Mouse (Mus musculus): Measurements from ENCODE around the gene Egflam. TPM values are rescaled to one million over a fixed set of nuclear protein-coding genes. Genes with fewer than 3 reads are reported as not detected.

The Egflam gene
- polyA plus RNA-seq, 1 experiment from 2014 or later: 9.4 TPM

DNA sequence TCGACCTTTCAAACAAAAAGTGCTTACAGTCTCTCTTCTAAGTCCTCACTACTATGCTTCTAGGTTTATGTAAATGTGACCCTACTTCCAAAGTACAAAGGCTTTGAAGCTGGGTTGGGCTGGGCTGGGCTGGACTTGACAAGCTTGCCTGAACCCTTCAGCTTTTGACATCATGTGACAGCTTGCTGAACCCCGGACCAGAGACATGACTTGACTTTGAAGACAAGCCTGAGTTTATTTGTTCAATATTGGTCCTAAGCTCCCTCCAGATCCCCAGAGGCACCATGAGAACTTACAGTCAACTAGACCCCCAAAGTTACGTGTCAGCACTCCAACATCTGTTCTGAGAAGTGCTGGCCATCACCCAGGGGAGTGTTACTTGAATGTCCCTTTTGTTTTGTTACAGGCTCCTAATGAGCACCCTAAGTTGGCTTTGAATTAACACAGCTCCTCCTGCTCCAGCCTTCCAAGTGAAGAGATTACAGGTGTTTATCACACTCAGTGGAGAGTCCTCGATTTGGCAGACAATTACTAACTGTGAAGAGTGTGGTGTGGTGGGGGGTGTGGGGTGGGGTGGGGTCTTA is 109.3 kb downstream of the Egflam start:
- H3K27me3 ChIP-seq (replicated peaks): no peaks in the 10 kb centered on the region
- ATAC-seq (replicated peaks): no peak
- no peak overlapping the region for H3K9ac ChIP-seq
- H3K4me3 ChIP-seq: no peak overlapping the region
- H3K9me3 ChIP-seq: no peaks in the 10 kb centered on the region
- H3K4me1 ChIP-seq: peaks cover 5% of the 10 kb centered on the region
- no peaks in the 10 kb centered on the region for H3K36me3 ChIP-seq (replicated peaks)
- WGBS: 59% methylated on average over 4 of the region's 4 CpGs
- no peak overlapping the region for H3K27ac ChIP-seq
- no peak overlapping the region for H3K4me2 ChIP-seq

- WGBS: 78% methylated on average over 3 of the region's 3 CpGs
- no peaks in the 10 kb centered on the region for H3K9me3 ChIP-seq
- H3K4me1 ChIP-seq: peaks cover 3% of the 10 kb centered on the region
- no peak overlapping the region for H3K9ac ChIP-seq
- no peaks in the 10 kb centered on the region for H3K27me3 ChIP-seq (replicated peaks)
- no peak overlapping the region for H3K27ac ChIP-seq
- H3K36me3 ChIP-seq (replicated peaks): no peaks in the 10 kb centered on the region
- no peak for ATAC-seq (replicated peaks)
- H3K4me2 ChIP-seq: no peak overlapping the region
- H3K4me3 ChIP-seq: no peak overlapping the region
These were observed 110.3 kb downstream of the Egflam start for GRCm38 (mm10) chr15:7287911-7288310.

- Histone ChIP-seq H3K4me1 (no peaks in the 10 kb centered on the region), H3K36me3 (replicated peaks) (no peaks in the 10 kb centered on the region), H3K4me3 (no peak overlapping the region), H3K9ac (no peak overlapping the region), H3K4me2 (no peak overlapping the region), H3K27ac (no peak overlapping the region), H3K27me3 (replicated peaks) (no peaks in the 10 kb centered on the region), H3K9me3 (no peaks in the 10 kb centered on the region)
- no peak for ATAC-seq (replicated peaks)
- WGBS: 53% methylated on average over 6 of the region's 6 CpGs
These were observed 116.6 kb downstream of the Egflam start for GRCm38 (mm10) chr15:7281579-7281978.

DNA sequence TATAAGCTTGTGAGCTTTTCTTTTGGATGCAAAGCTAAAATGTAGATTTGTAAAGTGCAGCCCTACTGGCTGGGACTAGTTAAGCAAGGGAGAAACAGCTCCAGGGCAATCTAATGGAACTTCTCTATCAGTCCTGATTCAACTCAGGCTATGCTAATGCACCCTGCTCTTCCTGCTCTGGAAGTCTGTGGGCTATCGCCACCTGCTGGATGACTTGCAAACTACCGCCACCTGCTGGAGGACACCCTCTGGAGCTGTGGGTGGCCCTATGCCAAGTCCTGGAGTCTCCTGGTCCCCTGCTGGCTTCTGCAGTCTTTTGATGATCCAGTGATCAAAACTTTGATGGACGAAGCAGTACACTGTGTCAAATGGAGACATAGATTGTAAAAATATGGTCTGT is 134.4 kb downstream of the Egflam start:
- Histone ChIP-seq H3K9me3 (no peaks in the 10 kb centered on the region), H3K27ac (no peak overlapping the region), H3K9ac (no peak overlapping the region), H3K4me2 (no peak overlapping the region), H3K36me3 (replicated peaks) (no peaks in the 10 kb centered on the region), H3K27me3 (replicated peaks) (no peaks in the 10 kb centered on the region), H3K4me3 (no peak overlapping the region), H3K4me1 (no peaks in the 10 kb centered on the region)
- ATAC-seq (replicated peaks): no peak
- WGBS: 10% methylated on average over 3 of the region's 3 CpGs

DNA sequence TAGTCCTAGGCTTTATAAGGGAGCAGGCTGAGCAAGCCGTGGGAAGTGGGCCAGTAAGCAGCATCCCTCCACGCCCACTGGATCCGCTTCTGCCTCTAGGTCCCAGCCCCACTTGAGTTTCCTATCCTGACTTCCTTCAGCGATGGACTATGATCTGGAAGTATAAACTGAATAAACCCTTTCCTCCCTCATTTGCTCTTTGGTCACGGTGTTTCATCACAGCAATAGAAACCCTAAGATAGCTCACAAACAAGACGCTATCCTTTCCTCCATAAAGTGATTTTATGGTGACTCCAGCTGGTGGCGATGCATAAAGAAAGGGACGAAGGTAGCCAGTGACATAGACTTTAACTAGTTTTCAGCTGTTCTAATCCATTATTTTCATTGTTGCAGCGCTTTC is 134.9 kb downstream of the Egflam start:
- Histone ChIP-seq H3K4me1 (no peaks in the 10 kb centered on the region), H3K9me3 (no peaks in the 10 kb centered on the region), H3K27me3 (replicated peaks) (no peaks in the 10 kb centered on the region), H3K36me3 (replicated peaks) (no peaks in the 10 kb centered on the region), H3K4me3 (no peak overlapping the region), H3K27ac (no peak overlapping the region), H3K9ac (no peak overlapping the region), H3K4me2 (no peak overlapping the region)
- ATAC-seq (replicated peaks): no peak
- WGBS: 93% methylated on average over 9 of the region's 9 CpGs

- H3K9me3 ChIP-seq: no peaks in the 10 kb centered on the region
- no peaks in the 10 kb centered on the region for H3K36me3 ChIP-seq (replicated peaks)
- H3K4me1 ChIP-seq: no peaks in the 10 kb centered on the region
- H3K27ac ChIP-seq: no peak overlapping the region
- H3K4me3 ChIP-seq: no peak overlapping the region
- H3K9ac ChIP-seq: no peak overlapping the region
- ATAC-seq (replicated peaks): no peak
- H3K4me2 ChIP-seq: no peak overlapping the region
- WGBS: 80% methylated on average over 1 of the region's 1 CpGs
- no peaks in the 10 kb centered on the region for H3K27me3 ChIP-seq (replicated peaks)
These were observed 136.8 kb downstream of the Egflam start for GRCm38 (mm10) chr15:7261371-7261770.

- Histone ChIP-seq H3K9me3 (no peaks in the 10 kb centered on the region), H3K9ac (no peak overlapping the region), H3K27me3 (replicated peaks) (no peaks in the 10 kb centered on the region), H3K4me1 (no peaks in the 10 kb centered on the region), H3K4me3 (no peak overlapping the region), H3K4me2 (no peak overlapping the region), H3K27ac (no peak overlapping the region), H3K36me3 (replicated peaks) (no peaks in the 10 kb centered on the region)
- WGBS: 88% methylated on average over 3 of the region's 3 CpGs
- ATAC-seq (replicated peaks): no peak
These were observed 141.6 kb downstream of the Egflam start for GRCm38 (mm10) chr15:7256577-7256976.

DNA sequence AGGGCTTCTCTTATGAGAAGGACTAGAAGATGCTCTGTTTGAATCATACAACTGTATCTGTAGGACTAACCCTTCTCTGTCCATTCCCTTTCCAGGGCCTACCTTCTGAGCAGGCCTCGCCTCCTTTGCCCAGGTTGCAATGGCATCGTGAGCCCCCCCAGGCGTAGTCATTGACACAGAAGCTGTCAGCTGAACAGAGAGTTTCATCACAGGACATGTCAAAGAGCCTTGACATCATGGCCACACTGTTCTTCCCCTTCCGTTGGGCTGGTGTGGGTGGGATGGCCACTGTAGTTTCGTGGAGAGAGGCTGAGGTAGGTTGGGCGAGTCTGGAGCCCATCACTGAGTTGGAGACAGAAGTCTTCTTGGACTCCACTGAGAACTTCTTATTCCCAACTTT is 144.9 kb downstream of the Egflam start:
- ATAC-seq (replicated peaks): no peak
- Histone ChIP-seq H3K27ac (no peak overlapping the region), H3K4me3 (no peak overlapping the region), H3K9me3 (0 out of 2 replicates have a peak, but pooled peaks cover 3% of the 10 kb centered on the region), H3K4me1 (no peaks in the 10 kb centered on the region), H3K36me3 (replicated peaks) (no peaks in the 10 kb centered on the region), H3K27me3 (replicated peaks) (no peaks in the 10 kb centered on the region), H3K4me2 (no peak overlapping the region), H3K9ac (no peak overlapping the region)
- WGBS: 97% methylated on average over 6 of the region's 6 CpGs

DNA sequence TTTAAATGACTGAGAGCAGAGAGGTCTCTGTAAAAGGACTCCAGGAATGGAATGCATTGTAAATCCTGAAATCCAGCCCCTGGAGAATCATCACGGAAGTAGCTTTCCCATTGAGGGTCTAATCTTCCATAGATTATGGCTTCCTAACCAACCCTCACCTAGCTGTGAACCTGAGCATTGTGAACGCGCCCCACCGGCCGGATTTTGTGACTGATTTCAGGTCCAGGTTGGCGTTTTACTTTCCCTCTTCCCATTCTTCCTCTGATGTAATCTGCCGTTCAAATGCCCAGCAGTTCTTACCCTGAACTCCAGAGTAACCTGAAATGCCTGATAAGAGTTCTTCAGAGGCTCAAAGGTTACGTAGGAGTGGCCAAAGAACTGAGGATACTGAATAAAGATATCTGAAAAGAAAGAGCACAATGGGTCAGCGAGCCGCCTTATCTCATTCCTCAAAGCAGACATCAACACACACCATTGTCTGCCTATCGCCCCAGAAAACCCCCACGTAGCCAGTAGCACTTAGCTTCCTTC is 146.0 kb downstream of the Egflam start:
- H3K27me3 ChIP-seq (replicated peaks): no peaks in the 10 kb centered on the region
- no peak overlapping the region for H3K27ac ChIP-seq
- 0 out of 2 replicates have a peak, but pooled peaks cover 3% of the 10 kb centered on the region for H3K9me3 ChIP-seq
- H3K36me3 ChIP-seq (replicated peaks): no peaks in the 10 kb centered on the region
- ATAC-seq (replicated peaks): no peak
- whole genome bisulfite sequencing: 76% methylated on average over 12 of the region's 12 CpGs
- H3K4me3 ChIP-seq: no peak overlapping the region
- no peak overlapping the region for H3K9ac ChIP-seq
- no peak overlapping the region for H3K4me2 ChIP-seq
- no peaks in the 10 kb centered on the region for H3K4me1 ChIP-seq

DNA sequence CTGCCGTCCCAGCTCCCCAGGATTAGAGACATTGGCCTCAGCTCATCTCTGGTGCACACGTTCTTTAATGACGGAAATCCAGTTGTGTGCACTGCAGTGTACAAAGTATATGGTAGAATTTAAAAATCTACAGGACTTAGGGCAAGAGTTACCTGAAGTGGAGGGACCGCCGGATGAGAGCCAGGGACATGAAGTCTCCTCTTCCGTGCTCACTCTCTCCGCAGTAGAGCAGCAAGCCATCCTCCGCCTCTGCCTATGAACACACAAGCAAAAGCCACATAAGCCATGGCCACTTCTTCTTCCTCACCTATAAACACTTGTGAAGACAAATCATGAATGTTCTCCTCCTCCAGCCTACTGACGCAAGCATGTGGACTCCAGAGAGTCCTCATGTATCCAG is 147.2 kb downstream of the Egflam start:
- Histone ChIP-seq H3K27me3 (replicated peaks) (no peaks in the 10 kb centered on the region), H3K4me3 (no peak overlapping the region), H3K27ac (no peak overlapping the region), H3K36me3 (replicated peaks) (no peaks in the 10 kb centered on the region), H3K4me2 (no peak overlapping the region), H3K9me3 (0 out of 2 replicates have a peak, but pooled peaks cover 3% of the 10 kb centered on the region), H3K4me1 (no peaks in the 10 kb centered on the region), H3K9ac (no peak overlapping the region)
- WGBS: 95% methylated on average over 9 of the region's 9 CpGs
- ATAC-seq (replicated peaks): no peak

GRCm38 (mm10) chr15:7249216-7249615 is 149.0 kb downstream of the Egflam start:
- Histone ChIP-seq H3K4me2 (no peak overlapping the region), H3K4me3 (no peak overlapping the region), H3K9me3 (0 out of 2 replicates have a peak, but pooled peaks cover 3% of the 10 kb centered on the region), H3K27me3 (replicated peaks) (no peaks in the 10 kb centered on the region), H3K36me3 (replicated peaks) (no peaks in the 10 kb centered on the region), H3K27ac (no peak overlapping the region), H3K4me1 (no peaks in the 10 kb centered on the region), H3K9ac (no peak overlapping the region)
- 85% methylated on average over 4 of the region's 4 CpGs for WGBS
- no peak for ATAC-seq (replicated peaks)

DNA sequence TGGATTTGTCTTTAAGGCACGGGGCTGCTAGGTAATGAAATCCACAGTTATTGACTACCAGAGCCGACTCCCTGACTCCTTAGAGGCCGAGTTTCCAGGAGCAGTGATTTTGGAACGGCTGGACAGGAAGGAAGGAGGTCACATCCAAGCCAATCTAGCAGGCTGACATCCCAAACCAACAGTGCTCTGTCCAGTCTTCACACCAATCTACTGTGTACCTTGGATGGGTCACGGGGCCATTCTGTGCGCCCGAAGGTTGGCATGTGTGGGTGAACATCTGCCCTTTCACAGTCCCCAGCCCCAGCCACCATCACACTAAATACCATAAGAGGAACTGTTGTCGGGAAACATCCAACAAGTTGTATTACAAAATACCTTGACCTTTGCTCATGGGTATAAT is 150.9 kb downstream of the Egflam start:
- WGBS: 89% methylated on average over 8 of the region's 8 CpGs
- no peak overlapping the region for H3K27ac ChIP-seq
- H3K4me1 ChIP-seq: no peaks in the 10 kb centered on the region
- ATAC-seq (replicated peaks): no peak
- H3K9ac ChIP-seq: no peak overlapping the region
- H3K4me2 ChIP-seq: no peak overlapping the region
- H3K36me3 ChIP-seq (replicated peaks): no peaks in the 10 kb centered on the region
- no peak overlapping the region for H3K4me3 ChIP-seq
- no peaks in the 10 kb centered on the region for H3K27me3 ChIP-seq (replicated peaks)
- H3K9me3 ChIP-seq: 0 out of 2 replicates have a peak, but pooled peaks cover 3% of the 10 kb centered on the region

DNA sequence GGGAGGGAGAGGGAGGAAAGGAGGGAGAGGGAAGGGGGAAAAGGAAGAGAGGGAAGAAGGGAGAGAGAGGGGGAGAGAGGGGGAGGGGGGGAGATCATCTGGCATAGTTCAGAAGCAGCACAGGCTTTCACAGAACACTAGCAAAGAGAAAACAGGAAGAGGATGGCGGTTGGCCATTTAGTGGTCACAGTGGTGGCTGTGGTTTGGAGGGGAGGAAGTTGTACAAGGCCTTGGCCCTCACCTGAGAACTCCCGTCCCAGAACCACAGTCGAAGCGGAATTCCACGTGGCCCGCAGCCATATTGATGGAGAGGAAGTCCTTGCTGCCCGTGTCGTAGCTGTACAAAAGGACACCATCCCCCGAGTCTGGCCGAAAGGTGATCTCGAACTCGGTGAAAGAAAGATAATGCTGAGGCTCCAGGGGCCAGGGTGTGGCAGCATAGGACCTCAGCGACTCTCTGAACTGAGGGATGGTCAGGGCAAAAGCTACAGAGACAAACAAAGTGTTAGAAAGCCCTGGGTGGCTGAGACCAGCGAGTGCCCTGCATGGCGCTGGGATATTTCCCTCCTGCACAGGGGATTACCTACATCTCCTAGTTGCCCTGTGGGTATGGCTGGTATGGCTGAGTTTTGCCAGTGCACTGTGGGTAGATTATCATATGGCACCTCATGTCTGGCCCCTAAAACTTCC is 155.9 kb downstream of the Egflam start:
- Histone ChIP-seq H3K9me3 (no peaks in the 10 kb centered on the region), H3K4me1 (no peaks in the 10 kb centered on the region), H3K27me3 (replicated peaks) (no peaks in the 10 kb centered on the region), H3K9ac (no peak overlapping the region), H3K4me3 (no peak overlapping the region), H3K27ac (no peak overlapping the region), H3K36me3 (replicated peaks) (no peaks in the 10 kb centered on the region), H3K4me2 (no peak overlapping the region)
- 86% methylated on average over 15 of the region's 15 CpGs for WGBS
- no peak for ATAC-seq (replicated peaks)

All from midbrain, embryonic 15.5 days (tissue).